Mouse (Mus musculus): ENCODE measurements around the gene Drosha.

GRCm38 (mm10) chr15:12896022-12897009, 71.7 kb downstream of the Drosha start:
- TF ChIP-seq POLR2A (IDR thresholded peaks at IDR 0.05; ENCODE audit: control insufficient read depth, low read depth, low read length): no peak
- TF ChIP-seq CTCF (IDR thresholded peaks at IDR 0.05; ENCODE audit: control insufficient read depth, insufficient read depth, insufficient replicate concordance, low read depth, low read length): no peak

Measured in testis, adult 2 months (tissue).